Mouse (Mus musculus) heart, adult 2 months (tissue): Measurements from ENCODE around the gene Ccr7.

Experiments
- CTCF ChIP-seq: fragments of 200-600 bp; IDR thresholded peaks from 2 replicates; pipeline ENCODE4 v1.8.1; 2022; ENCODE audit warnings: antibody characterized with exemption, mild to moderate bottlenecking, moderate library complexity
- POLR2A ChIP-seq: fragments of 200-500 bp; IDR thresholded peaks from 2 replicates; pipeline ENCODE4 v1.6.1; 2011; ENCODE audit warnings: mild to moderate bottlenecking, low read depth, low read length, control low read depth; ENCODE audit not compliant: insufficient read depth

DNA sequence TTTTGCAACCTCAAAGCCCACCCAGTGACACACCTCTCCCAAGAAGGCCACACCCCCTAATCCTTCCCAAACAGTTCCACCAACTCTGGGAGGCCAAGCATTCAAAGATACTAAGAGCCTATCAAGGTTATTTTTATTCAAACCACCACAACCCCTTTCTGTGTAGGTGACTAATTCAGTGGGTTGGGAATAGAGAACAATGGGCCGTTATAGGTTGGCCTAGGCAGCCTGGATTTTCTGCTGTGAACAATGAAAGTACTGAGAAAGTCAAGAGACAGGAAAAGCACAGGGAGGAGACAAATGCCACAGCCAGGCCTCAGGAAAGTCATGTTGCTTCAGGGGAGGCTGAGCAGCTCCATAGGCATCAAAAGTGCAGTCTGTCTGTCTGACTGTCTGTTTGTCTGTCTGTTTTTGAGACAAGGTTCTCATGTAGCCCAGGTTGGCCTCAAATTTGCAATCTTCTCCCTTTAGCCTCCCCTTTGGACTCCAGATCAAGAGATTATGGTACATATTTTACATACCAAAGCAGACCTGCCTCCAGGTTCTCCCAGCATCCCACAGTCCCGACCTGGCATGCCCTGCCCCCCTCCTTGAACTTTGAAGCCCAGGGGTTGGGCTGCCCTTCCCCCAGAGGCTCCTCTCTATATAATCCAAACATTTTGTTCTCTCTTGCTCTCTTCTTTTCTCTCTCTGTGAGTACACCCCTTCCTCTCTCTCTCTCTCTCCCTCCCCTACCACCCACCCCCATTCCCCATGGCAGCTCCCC lies 59.8 kb downstream of the Ccr7 start:
- TF ChIP-seq POLR2A = no peak
- no peak for TF ChIP-seq CTCF
